Mouse (Mus musculus): Measurements from ENCODE around the gene Eif4e3.

DNA sequence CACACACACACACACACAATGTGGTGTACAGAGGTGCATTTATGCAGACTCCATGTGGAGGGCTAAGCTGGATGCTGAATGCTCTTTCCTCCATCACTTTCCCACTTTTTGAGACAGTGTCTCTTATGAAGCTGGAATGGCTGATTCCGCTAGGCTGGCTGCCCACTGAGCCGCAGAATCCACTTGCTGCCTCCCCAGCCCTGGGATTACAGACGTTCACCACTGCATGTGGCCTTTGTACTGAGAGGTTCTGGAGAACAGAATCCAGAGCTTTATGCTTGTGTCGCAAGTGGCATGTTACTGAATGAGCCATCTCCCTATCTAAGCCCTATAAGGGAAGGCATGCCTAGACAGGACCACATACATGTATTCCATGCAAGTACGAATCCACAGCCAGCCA, 46.7 kb upstream of the Eif4e3 start:
- TF ChIP-seq CTCF (IDR thresholded peaks at IDR 0.05; ENCODE audit: borderline replicate concordance, extremely low read depth, insufficient read depth, insufficient read length) (no peak), POLR2A (IDR thresholded peaks at IDR 0.05; ENCODE audit: borderline replicate concordance, extremely low read depth, insufficient read depth, insufficient read length, poor library complexity, severe bottlenecking) (no peak)

Data from brain, embryonic 14.5 days (tissue).